10 mouse cellular contexts compared by ENCODE assay signal in the genomic region with DNA sequence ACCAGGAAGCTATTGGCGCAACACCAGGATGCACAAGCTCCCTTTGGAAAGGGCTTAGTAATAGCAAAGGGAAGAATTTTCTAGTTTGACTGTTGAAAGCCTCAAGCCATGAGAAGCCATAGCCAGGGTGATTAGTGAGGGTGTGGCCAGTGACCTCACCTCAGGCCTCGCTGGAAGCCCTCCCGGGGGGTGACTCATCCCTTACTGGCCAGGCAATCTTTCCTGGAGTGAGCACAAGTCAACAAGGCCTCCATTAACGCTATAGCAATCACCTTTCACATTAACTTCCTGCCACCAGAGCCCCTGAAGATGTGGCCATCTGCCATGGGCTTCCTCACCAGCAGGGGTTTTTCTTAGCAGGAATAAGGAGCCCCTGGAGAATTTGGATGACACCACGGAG. TPM values are rescaled to one million over a fixed set of nuclear protein-coding genes. Genes with fewer than 3 reads are reported as not detected.
DNase-seq lines count a peak whose midpoint lies in the region; ATAC-seq lines count a peak whose summit lies in the region.
"Had no signal": no experiment of that assay in that cellular context is flagged by ENCODE, and none has a peak within 500 bp of the region (broad histone marks: within the 10 kb centered on the region; RNA-seq: fewer than 3 reads in every experiment).

No protein-coding gene starts in this region.

- peaks cover 13% of the 10 kb centered on the region for H3K4me1 ChIP-seq in heart, embryonic 12.5 days (replicated peaks)
- H3K4me1 ChIP-seq: liver, embryonic 15.5 days had no signal

- WGBS in heart, embryonic 12.5 days: 23% methylated on average over 5 of the region's 5 CpGs

- H3K9ac ChIP-seq in heart, embryonic 12.5 days: no peak overlapping the region
- H3K9ac ChIP-seq: liver, embryonic 15.5 days had no signal

- no peak for ATAC-seq in heart, embryonic 12.5 days (ENCODE audit: insufficient number of reproducible peaks, low FRiP score)
- 0 out of 2 replicates have a peak, but pooled peaks have one; percentile 14 for ATAC-seq in megakaryocyte progenitor cell, adult 5-6 weeks (replicated peaks; ENCODE audit: poor library complexity)

- no peak overlapping the region for H3K4me2 ChIP-seq in heart, embryonic 12.5 days
- H3K4me2 ChIP-seq: liver, embryonic 15.5 days had no signal

- H3K4me3 ChIP-seq in heart, embryonic 12.5 days: no peak overlapping the region
- H3K4me3 ChIP-seq: liver, embryonic 15.5 days had no signal

- peak; percentile 95 for DNase-seq in heart, adult 11 months
- peak; percentile 83 for DNase-seq in adrenal gland, adult 2 months
- DNase-seq in heart, adult 8-10 months (ENCODE audit: low spot score): peak; percentile 40
- no peak for DNase-seq in right cerebral cortex, postnatal 36 days (ENCODE audit: low spot score in 2 of 2)
- DNase-seq in kidney, postnatal 4 days: no peak
- DNase-seq in frontal cortex, postnatal 36 days (ENCODE audit: low spot score in 2 of 2): no peak
- DNase-seq: thymus, postnatal 36 days had no signal

- peaks cover 10% of the 10 kb centered on the region for H3K9me3 ChIP-seq in heart, embryonic 12.5 days (replicated peaks)
- H3K9me3 ChIP-seq: liver, embryonic 15.5 days had no signal

- H3K27ac ChIP-seq in heart, embryonic 12.5 days (ENCODE audit: poor library complexity, severe bottlenecking): no peak overlapping the region
- H3K27ac ChIP-seq: liver, embryonic 15.5 days had no signal

- H3K27me3 ChIP-seq in heart, embryonic 12.5 days (replicated peaks): no peaks in the 10 kb centered on the region
- H3K27me3 ChIP-seq: liver, embryonic 15.5 days had no signal

- peaks cover 4% of the 10 kb centered on the region; the same call in 1 of the 2 replicates for H3K36me3 ChIP-seq in heart, embryonic 12.5 days
- H3K36me3 ChIP-seq: liver, embryonic 15.5 days had no signal

RNA-seq across cellular contexts. Expression of a gene that starts 45.9 kb away (rescaled TPM):
- polyA plus RNA-seq in heart, embryonic 12.5 days (2016; fragmentation: Nextera tagmentation; extraction: Ambion mirVana): 217 and 224 TPM in 2 replicates
- total RNA-seq in adrenal gland, adult 2 months (2021): 100 to 1,000 TPM; 205 to 282 TPM
- polyA plus RNA-seq in adrenal gland, adult 2 months (2012; rRNA removed): 124 and 127 TPM in 2 replicates
- 100 to 1,000 TPM; 143 to 147 (median 145) TPM for total RNA-seq in heart, adult 8-10 months (2022)
- total RNA-seq in megakaryocyte progenitor cell, adult 5-6 weeks (2015): 224 and 232 TPM in 2 replicates
- 115 and 172 TPM in 2 replicates for total RNA-seq in megakaryocyte progenitor cell, adult 5-6 weeks (2017)

Comparison
In these comparisons a context has a peak if more than half of its experiments do, and no peak if none do; other contexts are left out.
1. DNase-seq: peak in heart, adult 11 months (single experiment), adrenal gland, adult 2 months (single experiment) and heart, adult 8-10 months (single experiment); none in right cerebral cortex, postnatal 36 days (0 of 2), kidney, postnatal 4 days (0 of 2) and frontal cortex, postnatal 36 days (0 of 2).